Mouse (Mus musculus): ENCODE measurements around the gene Ociad2. TPM values are rescaled to one million over a fixed set of nuclear protein-coding genes. Genes with fewer than 3 reads are reported as not detected.

Ociad2 gene
- polyA plus RNA-seq (2012), result 0.06 TPM in 1 of 2 replicates, not detected in the other

GRCm38 (mm10) chr5:73340723-73341235, at the start of gene Ociad2:
TSS of gene Ociad2 (minus strand) at chr5:73341028.
- no peak for TF ChIP-seq GATA1 (IDR thresholded peaks at IDR 0.05; ENCODE audit: low read length)

DNA sequence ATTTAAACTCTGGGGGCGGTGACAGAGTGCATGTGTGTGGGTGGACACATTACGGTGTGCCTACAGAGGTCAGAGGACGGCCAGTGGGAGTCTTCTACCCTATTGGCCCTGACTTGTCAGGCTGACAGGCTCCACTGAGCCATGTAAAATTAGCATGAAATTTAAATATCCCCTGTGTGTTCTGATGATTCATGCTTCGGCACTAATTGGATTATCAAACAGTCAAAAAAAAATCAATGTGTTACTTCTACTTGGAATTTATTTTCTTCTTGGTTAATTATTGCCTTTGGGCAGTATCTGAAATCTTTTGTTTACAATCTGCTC, 42.8 kb upstream of the Ociad2 start:
- no peak for TF ChIP-seq GATA1 (IDR thresholded peaks at IDR 0.05; ENCODE audit: low read length)

DNA sequence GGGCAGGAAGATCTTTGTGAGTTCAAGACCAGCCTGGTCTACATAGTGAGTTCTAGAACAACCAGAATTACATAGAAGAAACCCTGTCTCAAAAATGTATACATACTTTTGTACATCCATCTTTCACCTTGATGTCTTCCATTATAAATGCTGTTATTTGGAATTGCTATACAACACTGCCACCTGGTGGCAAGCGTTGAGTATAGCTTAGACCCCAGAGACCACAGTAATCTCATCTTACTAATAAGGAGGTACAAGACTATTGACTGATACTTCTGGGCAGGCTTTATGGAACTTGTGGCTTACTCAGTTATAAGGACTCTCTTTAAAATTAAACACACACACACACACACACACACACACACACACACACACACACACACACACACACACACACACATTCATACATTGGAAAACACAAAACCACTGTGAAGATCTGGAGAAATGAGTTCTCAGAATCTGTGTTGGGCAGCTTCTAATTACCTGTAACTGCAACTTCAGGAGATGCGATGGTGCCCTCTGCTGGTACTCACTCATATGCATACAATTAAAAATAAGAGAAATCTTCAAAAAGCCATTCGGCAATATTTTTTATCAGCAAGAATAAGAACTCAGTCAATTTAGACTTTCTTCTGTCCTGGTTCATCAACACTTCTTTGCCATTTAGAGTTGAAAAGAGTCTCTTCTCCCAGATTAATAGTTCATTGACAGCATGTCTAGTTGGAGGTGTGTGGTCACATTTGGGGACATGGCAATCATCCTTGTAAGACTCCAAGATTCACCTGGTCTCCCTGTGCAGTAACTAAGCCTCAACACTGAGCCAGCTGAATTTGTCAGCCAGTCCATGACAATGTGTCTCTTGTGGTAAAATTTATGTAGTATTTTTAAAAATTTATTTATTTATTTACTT, 42.2 kb upstream of the Ociad2 start:
- no peak for TF ChIP-seq GATA1 (IDR thresholded peaks at IDR 0.05; ENCODE audit: low read length)

DNA sequence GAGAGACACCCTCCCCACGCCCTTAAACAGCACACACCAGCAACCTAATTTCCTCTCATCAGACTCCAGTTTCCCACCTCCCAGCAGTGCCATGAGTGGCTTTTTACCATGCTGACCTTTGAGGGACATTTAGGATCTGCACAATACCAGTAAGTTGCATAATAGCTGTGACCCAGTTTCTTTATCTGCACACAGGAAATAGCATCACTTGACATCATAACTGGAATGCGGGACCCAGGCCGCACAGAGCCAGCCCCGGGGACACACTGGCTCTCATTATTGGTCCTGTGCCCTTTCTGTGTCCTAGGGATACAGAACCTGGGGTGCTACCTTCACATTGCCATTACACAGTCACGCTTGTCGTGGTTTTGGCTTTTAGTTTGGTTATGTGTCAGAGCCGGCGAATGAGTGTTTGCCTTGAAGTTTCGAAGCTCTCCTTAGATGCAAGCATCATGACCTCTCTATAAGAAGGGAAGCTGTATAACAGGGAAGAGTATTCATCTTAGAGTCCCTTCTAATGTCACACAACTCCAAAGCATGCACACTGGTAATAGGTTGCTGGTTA, 41.2 kb upstream of the Ociad2 start:
- TF ChIP-seq GATA1 (IDR thresholded peaks at IDR 0.05; ENCODE audit: low read length), result no peak

- TF ChIP-seq GATA1 (IDR thresholded peaks at IDR 0.05; ENCODE audit: low read length), result no peak
These were observed 40.7 kb upstream of the Ociad2 start for GRCm38 (mm10) chr5:73381510-73381909.

- no peak for TF ChIP-seq GATA1 (IDR thresholded peaks at IDR 0.05; ENCODE audit: low read length)
These were observed 40.0 kb upstream of the Ociad2 start for GRCm38 (mm10) chr5:73380829-73381228.

GRCm38 (mm10) chr5:73379908-73380307, 39.1 kb upstream of the Ociad2 start:
- no peak for TF ChIP-seq GATA1 (IDR thresholded peaks at IDR 0.05; ENCODE audit: low read length)

DNA sequence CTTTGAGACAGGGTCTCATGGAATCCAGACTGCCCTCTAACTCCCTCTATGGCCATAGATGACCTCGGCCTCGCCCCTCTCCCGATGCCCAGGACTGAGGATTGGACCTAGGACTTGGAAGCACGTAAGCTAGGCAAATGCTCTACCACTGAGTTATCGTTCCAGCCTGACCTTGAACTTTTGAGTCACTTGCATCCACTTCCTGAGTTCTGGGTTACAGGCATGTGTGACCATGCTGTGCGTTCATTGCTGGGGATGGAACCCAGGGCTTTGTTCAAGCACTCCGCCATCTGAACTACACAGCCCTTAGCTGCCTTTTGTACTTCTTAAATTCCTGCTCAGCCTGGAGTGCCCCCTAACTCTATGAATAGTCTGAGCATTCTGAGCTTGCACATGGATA, 35.7 kb upstream of the Ociad2 start:
- TF ChIP-seq GATA1 (IDR thresholded peaks at IDR 0.05; ENCODE audit: low read length), result no peak

GRCm38 (mm10) chr5:73376041-73376440, 35.2 kb upstream of the Ociad2 start:
- TF ChIP-seq GATA1 (IDR thresholded peaks at IDR 0.05; ENCODE audit: low read length), result no peak

GRCm38 (mm10) chr5:73373184-73373583, 32.4 kb upstream of the Ociad2 start:
- TF ChIP-seq GATA1 (IDR thresholded peaks at IDR 0.05; ENCODE audit: low read length), result no peak

DNA sequence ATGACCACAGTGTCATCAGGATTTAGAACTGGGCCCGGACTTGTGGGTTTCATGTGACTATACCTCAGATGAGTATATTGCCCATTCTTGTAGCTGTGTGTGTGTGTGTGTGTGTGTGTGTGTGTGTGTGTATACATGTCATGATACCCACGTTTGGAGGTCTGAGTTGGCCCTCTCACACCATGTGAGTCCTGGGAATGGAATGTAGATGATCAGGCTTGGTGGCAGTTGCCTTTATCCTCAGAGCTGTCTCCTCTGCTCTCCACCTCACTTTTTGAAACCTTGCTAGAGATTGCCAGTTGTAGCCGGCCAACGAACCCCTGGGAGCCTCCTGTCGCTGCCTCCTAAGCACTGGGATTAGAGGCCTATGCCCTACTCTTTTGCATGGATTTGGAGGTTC, 31.8 kb upstream of the Ociad2 start:
- no peak for TF ChIP-seq GATA1 (IDR thresholded peaks at IDR 0.05; ENCODE audit: low read length)

- TF ChIP-seq GATA1 (IDR thresholded peaks at IDR 0.05; ENCODE audit: low read length), result no peak
These were observed 28.9 kb upstream of the Ociad2 start for GRCm38 (mm10) chr5:73369731-73370130.

DNA sequence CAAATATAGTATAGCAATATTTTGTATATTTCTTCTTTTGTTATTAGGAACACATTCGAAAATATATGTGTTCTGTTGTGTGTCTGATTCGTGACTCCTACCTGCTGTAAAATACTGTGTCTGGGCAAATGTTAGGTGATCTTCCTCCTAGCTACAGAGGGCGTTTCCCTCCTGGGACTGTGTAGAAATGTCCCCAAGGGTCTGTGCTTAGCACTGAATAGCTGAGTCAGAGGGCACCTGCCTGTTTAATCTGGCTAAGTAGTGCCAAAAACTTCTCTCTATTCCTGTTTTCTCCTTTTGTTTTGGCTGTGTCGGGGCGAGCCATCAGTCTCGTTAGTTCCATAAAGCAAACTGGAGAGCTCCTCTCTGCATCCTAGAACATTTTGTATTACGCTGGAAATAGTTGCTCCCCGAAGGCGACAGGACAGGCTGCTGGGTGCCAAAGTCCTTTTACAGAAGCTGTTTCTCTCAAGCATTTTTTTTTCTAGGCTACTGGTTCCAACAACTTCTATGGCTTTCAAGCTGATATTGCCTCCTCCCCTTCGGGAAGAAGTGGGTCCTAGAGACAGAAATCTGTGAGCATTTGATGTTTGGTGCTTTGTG, 28.1 kb upstream of the Ociad2 start:
- TF ChIP-seq GATA1 (IDR thresholded peaks at IDR 0.05; ENCODE audit: low read length), result no peak

DNA sequence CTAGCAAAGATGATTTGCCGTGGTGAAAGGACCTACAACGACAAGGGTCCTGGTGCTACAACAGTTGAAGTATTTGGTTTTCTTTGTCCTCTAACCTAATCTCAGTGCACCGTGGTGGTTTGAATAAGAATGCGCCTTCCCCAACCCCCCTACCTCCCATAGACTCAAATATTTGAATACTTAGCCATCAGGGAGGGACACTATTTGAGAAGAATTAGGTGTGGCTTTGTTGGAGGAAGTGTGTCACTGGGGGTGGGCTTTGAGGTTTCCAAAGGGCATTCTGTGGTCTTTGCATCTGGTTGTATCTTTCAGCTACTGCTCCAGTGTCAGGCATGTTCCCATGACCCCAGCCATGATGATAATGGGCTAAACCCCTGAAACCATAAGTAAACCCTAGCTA, 27.1 kb upstream of the Ociad2 start:
- TF ChIP-seq GATA1 (IDR thresholded peaks at IDR 0.05; ENCODE audit: low read length), result no peak

- TF ChIP-seq GATA1 (IDR thresholded peaks at IDR 0.05; ENCODE audit: low read length), result no peak
These were observed 23.5 kb upstream of the Ociad2 start for GRCm38 (mm10) chr5:73364107-73364864.

GRCm38 (mm10) chr5:73362791-73363190, 22.0 kb upstream of the Ociad2 start:
- no peak for TF ChIP-seq GATA1 (IDR thresholded peaks at IDR 0.05; ENCODE audit: low read length)
